Mouse (Mus musculus): ENCODE data around the gene Ptger1.

The Ptger1 gene

GRCm38 (mm10) chr8:83654725-83655124 is 11.8 kb upstream of the Ptger1 start:
- in situ Hi-C loops (cut with MboI, MseI): loop anchor here in 1 of 2 experiments (5.0 kb wide), 1 partner anchor 47 kb away; the partner anchor contains the start of genes Dnajb1 and Tecr

GRCm38 (mm10) chr8:83656043-83656442 is 10.4 kb upstream of the Ptger1 start:
- in situ Hi-C loops (cut with MboI, MseI): no loop called here

GRCm38 (mm10) chr8:83656484-83657246 is 9.8 kb upstream of the Ptger1 start:
- in situ Hi-C loops (cut with MboI, MseI): no loop called here

GRCm38 (mm10) chr8:83660545-83660944 is 5.9 kb upstream of the Ptger1 start:
- in situ Hi-C loops (cut with MboI, MseI): no loop called here

GRCm38 (mm10) chr8:83660995-83661680 is 5.3 kb upstream of the Ptger1 start:
- in situ Hi-C loops (cut with MboI, MseI): no loop called here

GRCm38 (mm10) chr8:83662421-83662826 is 4.1 kb upstream of the Ptger1 start:
- in situ Hi-C loops (cut with MboI, MseI): no loop called here

GRCm38 (mm10) chr8:83664096-83664495 is 2.4 kb upstream of the Ptger1 start:
- in situ Hi-C loops (cut with MboI, MseI): no loop called here

GRCm38 (mm10) chr8:83664931-83665625 is 1.4 kb upstream of the Ptger1 start:
- in situ Hi-C loops (cut with MboI, MseI): no loop called here

- in situ Hi-C loops (cut with MboI, MseI): no loop called here
Observed at GRCm38 (mm10) chr8:83666866-83667234, 372 bp downstream of the Ptger1 start.

GRCm38 (mm10) chr8:83667526-83667925 is 1.0 kb downstream of the Ptger1 start:
- in situ Hi-C loops (cut with MboI, MseI): no loop called here

- in situ Hi-C loops (cut with MboI, MseI): no loop called here
Observed at GRCm38 (mm10) chr8:83668010-83668916, 1.8 kb downstream of the Ptger1 start.

- in situ Hi-C loops (cut with MboI, MseI): no loop called here
Observed at GRCm38 (mm10) chr8:83669013-83669412, 2.5 kb downstream of the Ptger1 start.

- in situ Hi-C loops (cut with MboI, MseI): no loop called here
Observed at GRCm38 (mm10) chr8:83672936-83673335, 6.5 kb downstream of the Ptger1 start.

- in situ Hi-C loops (cut with MboI, MseI): no loop called here
Observed at GRCm38 (mm10) chr8:83674497-83674896, 8.0 kb downstream of the Ptger1 start.

- in situ Hi-C loops (cut with MboI, MseI): loop anchor here in 1 of 2 experiments (25.0 kb wide), 1 partner anchor 1382 kb away; the partner anchor contains the start of genes Dhps, Fbxw9 and Gm5741
Observed at GRCm38 (mm10) chr8:83679866-83680265, 13.4 kb downstream of the Ptger1 start.

GRCm38 (mm10) chr8:83680603-83681002 is 14.1 kb downstream of the Ptger1 start:
- in situ Hi-C loops (cut with MboI, MseI): loop anchor here in 1 of 2 experiments (25.0 kb wide), 1 partner anchor 1382 kb away; the partner anchor contains the start of genes Dhps, Fbxw9 and Gm5741

- in situ Hi-C loops (cut with MboI, MseI): loop anchor here in 1 of 2 experiments (25.0 kb wide), 1 partner anchor 1381 kb away; the partner anchor contains the start of genes Dhps, Fbxw9 and Gm5741
Observed at GRCm38 (mm10) chr8:83681099-83681498, 14.6 kb downstream of the Ptger1 start.

GRCm38 (mm10) chr8:83684517-83684916 is 18.0 kb downstream of the Ptger1 start:
- in situ Hi-C loops (cut with MboI, MseI): loop anchor here in 1 of 2 experiments (25.0 kb wide), 1 partner anchor 1378 kb away; the partner anchor contains the start of genes Dhps, Fbxw9 and Gm5741

- in situ Hi-C loops (cut with MboI, MseI): loop anchor here in 1 of 2 experiments (25.0 kb wide), 1 partner anchor 1373 kb away; the partner anchor contains the start of genes Dhps, Fbxw9 and Gm5741
Observed at GRCm38 (mm10) chr8:83689264-83689663, 22.8 kb downstream of the Ptger1 start.

- in situ Hi-C loops (cut with MboI, MseI): loop anchor here in 1 of 2 experiments (25.0 kb wide), 1 partner anchor 1369 kb away; the partner anchor contains the start of genes Dhps, Fbxw9 and Gm5741
Observed at GRCm38 (mm10) chr8:83693609-83694236, 27.2 kb downstream of the Ptger1 start.
